8 mouse cellular contexts compared by ENCODE assay signal in genomic region chr10:120306010-120306409, GRCm38 (mm10).
DNase-seq lines count a peak whose midpoint lies in the region; ATAC-seq and TF ChIP-seq lines count a peak whose summit lies in the region.

No protein-coding gene starts in this region.

- peak; percentile 69 for TF ChIP-seq CTCF in midbrain, postnatal 0 days (IDR thresholded peaks at IDR 0.05)
- peak; percentile 39; the same call in 1 of the 2 replicates for TF ChIP-seq CTCF in liver, embryonic 14.5 days (IDR thresholded peaks at IDR 0.05; ENCODE audit: low read depth)

- no peaks in the 10 kb centered on the region for H3K27me3 ChIP-seq in forebrain, embryonic 14.5 days (replicated peaks; ENCODE audit: control insufficient read depth, insufficient read depth, low read length)
- H3K27me3 ChIP-seq in forebrain, embryonic 12.5 days = 0 out of 2 replicates have a peak, but pooled peaks cover 7% of the 10 kb centered on the region
- peaks cover 7% of the 10 kb centered on the region; the same call in 1 of the 2 replicates for H3K27me3 ChIP-seq in midbrain, postnatal 0 days (ENCODE audit: insufficient read depth, low read length)
- H3K27me3 ChIP-seq in midbrain, embryonic 10.5 days (ENCODE audit: low read depth, poor library complexity, severe bottlenecking) = 0 out of 2 replicates have a peak, but pooled peaks cover 11% of the 10 kb centered on the region
- no peaks in the 10 kb centered on the region for H3K27me3 ChIP-seq in liver, embryonic 14.5 days (ENCODE audit: control insufficient read depth, insufficient read depth, low read length)

- H3K27ac ChIP-seq in forebrain, embryonic 14.5 days (ENCODE audit: low read depth, low read length) = no peak overlapping the region
- no peak overlapping the region for H3K27ac ChIP-seq in forebrain, embryonic 12.5 days
- no peak overlapping the region for H3K27ac ChIP-seq in midbrain, postnatal 0 days (ENCODE audit: low read depth, low read length)
- no peak overlapping the region for H3K27ac ChIP-seq in midbrain, embryonic 10.5 days (replicated peaks)
- no peak overlapping the region for H3K27ac ChIP-seq in liver, embryonic 14.5 days

- peak; percentile 56 for DNase-seq in forebrain, embryonic 14.5 days (ENCODE audit: low spot score)
- DNase-seq in midbrain, postnatal 0 days (ENCODE audit: low spot score) = peak; percentile 63
- DNase-seq in midbrain, embryonic 10.5 days (ENCODE audit: low spot score) = no peak
- peak; percentile 17 to 24 for DNase-seq in adrenal gland, postnatal 4 days (ENCODE audit: low spot score in 2 of 2)
- DNase-seq in heart, postnatal 14 days = peak; percentile 43 to 68
- no peak for DNase-seq in liver, embryonic 14.5 days (ENCODE audit: low read depth in 3 of 3, low spot score in 3 of 3)
- no peak for DNase-seq in spleen, postnatal 36 days (ENCODE audit: low spot score in 2 of 2)

- no peak overlapping the region for H3K4me3 ChIP-seq in forebrain, embryonic 14.5 days (ENCODE audit: low read depth, low read length)
- no peak overlapping the region for H3K4me3 ChIP-seq in forebrain, embryonic 12.5 days (replicated peaks)
- H3K4me3 ChIP-seq in midbrain, postnatal 0 days (ENCODE audit: low read depth, low read length) = no peak overlapping the region
- H3K4me3 ChIP-seq in midbrain, embryonic 10.5 days = no peak overlapping the region
- H3K4me3 ChIP-seq in liver, embryonic 14.5 days (ENCODE audit: insufficient read depth in 1 of 2, low read depth in 2 of 2, low read length in 2 of 2) = no peak overlapping the region

- H3K9me3 ChIP-seq in forebrain, embryonic 14.5 days (replicated peaks; ENCODE audit: control insufficient read depth, low read length) = no peaks in the 10 kb centered on the region
- no peaks in the 10 kb centered on the region for H3K9me3 ChIP-seq in forebrain, embryonic 12.5 days
- no peaks in the 10 kb centered on the region for H3K9me3 ChIP-seq in midbrain, postnatal 0 days (ENCODE audit: low read length)
- no peaks in the 10 kb centered on the region for H3K9me3 ChIP-seq in midbrain, embryonic 10.5 days (replicated peaks)
- H3K9me3 ChIP-seq in liver, embryonic 14.5 days (ENCODE audit: control insufficient read depth, low read length) = no peaks in the 10 kb centered on the region

- intact Hi-C loops in heart, postnatal 14 days (cut with DNase I) = loop anchor here (5.0 kb wide), 2 partner anchors 396 to 561 kb away; no protein-coding TSS in a partner anchor

- no peaks in the 10 kb centered on the region for H3K4me1 ChIP-seq in forebrain, embryonic 14.5 days (ENCODE audit: control insufficient read depth, insufficient read depth, low read length)
- peaks cover 4% of the 10 kb centered on the region; the same call in 1 of the 2 replicates for H3K4me1 ChIP-seq in forebrain, embryonic 12.5 days
- no peaks in the 10 kb centered on the region for H3K4me1 ChIP-seq in midbrain, postnatal 0 days (ENCODE audit: insufficient read depth, low read length)
- peaks cover 6% of the 10 kb centered on the region; the same call in 1 of the 2 replicates for H3K4me1 ChIP-seq in midbrain, embryonic 10.5 days
- H3K4me1 ChIP-seq in liver, embryonic 14.5 days (replicated peaks; ENCODE audit: control insufficient read depth in 2 of 2, insufficient read depth in 2 of 2, low read length in 1 of 2) = no peaks in the 10 kb centered on the region

- no peak for ATAC-seq in forebrain, embryonic 14.5 days
- no peak for ATAC-seq in forebrain, embryonic 12.5 days (ENCODE audit: low FRiP score)
- ATAC-seq in midbrain, postnatal 0 days (ENCODE audit: low FRiP score) = no peak
- no peak for ATAC-seq in liver, embryonic 14.5 days (ENCODE audit: insufficient read depth)

- WGBS in forebrain, embryonic 14.5 days = 37% methylated on average over 5 of the region's 5 CpGs
- 34% methylated on average over 5 of the region's 5 CpGs for WGBS in forebrain, embryonic 12.5 days
- WGBS in midbrain, postnatal 0 days = 43% methylated on average over 5 of the region's 5 CpGs
- WGBS in midbrain, embryonic 10.5 days = 48% methylated on average over 5 of the region's 5 CpGs
- 17% methylated on average over 5 of the region's 5 CpGs for WGBS in liver, embryonic 14.5 days (ENCODE audit: insufficient replicate concordance)

- no peaks in the 10 kb centered on the region for H3K36me3 ChIP-seq in forebrain, embryonic 14.5 days (ENCODE audit: control insufficient read depth, insufficient read depth, low read length)
- no peaks in the 10 kb centered on the region for H3K36me3 ChIP-seq in forebrain, embryonic 12.5 days (replicated peaks)
- no peaks in the 10 kb centered on the region for H3K36me3 ChIP-seq in midbrain, postnatal 0 days (ENCODE audit: insufficient read depth, low read length)
- H3K36me3 ChIP-seq in midbrain, embryonic 10.5 days = no peaks in the 10 kb centered on the region
- no peaks in the 10 kb centered on the region for H3K36me3 ChIP-seq in liver, embryonic 14.5 days (replicated peaks; ENCODE audit: control insufficient read depth, insufficient read depth, low read depth)

- H3K4me2 ChIP-seq in forebrain, embryonic 14.5 days (ENCODE audit: low read length) = no peak overlapping the region
- no peak overlapping the region for H3K4me2 ChIP-seq in forebrain, embryonic 12.5 days
- no peak overlapping the region for H3K4me2 ChIP-seq in midbrain, postnatal 0 days (ENCODE audit: low read depth, low read length, poor library complexity, severe bottlenecking)
- H3K4me2 ChIP-seq in liver, embryonic 14.5 days (ENCODE audit: low read depth) = no peak overlapping the region

- no peak for TF ChIP-seq EP300 in liver, embryonic 14.5 days (IDR thresholded peaks at IDR 0.05; ENCODE audit: low read depth)

- no peak overlapping the region for H3K9ac ChIP-seq in forebrain, embryonic 14.5 days (ENCODE audit: low read length)
- no peak overlapping the region for H3K9ac ChIP-seq in forebrain, embryonic 12.5 days
- no peak overlapping the region for H3K9ac ChIP-seq in midbrain, postnatal 0 days (replicated peaks; ENCODE audit: low read length, poor library complexity, severe bottlenecking)
- no peak overlapping the region for H3K9ac ChIP-seq in liver, embryonic 14.5 days (replicated peaks)

Comparison
In these comparisons a context has a peak if more than half of its experiments do, and no peak if none do; other contexts are left out.
1. DNase-seq: peak in forebrain, embryonic 14.5 days (single experiment), midbrain, postnatal 0 days (single experiment), adrenal gland, postnatal 4 days (2 of 2) and heart, postnatal 14 days (2 of 2); none in midbrain, embryonic 10.5 days (single experiment), liver, embryonic 14.5 days (0 of 3) and spleen, postnatal 36 days (0 of 2).